Mouse (Mus musculus): Measurements from ENCODE around the gene Gm10228. TPM values are rescaled to one million over a fixed set of nuclear protein-coding genes. Genes with fewer than 3 reads are reported as not detected.

Gene Gm10228
- polyA plus RNA-seq, 1 experiment from 2014 or later = not detected

Other genes starting within 250 kb of the Gm10228 start
- not detected in 2 replicates for gene Gm20741, start 229.3 kb downstream of the Gm10228 start, polyA plus RNA-seq (2014; fragmentation: Nextera tagmentation; extraction: Ambion mirVana)
- not detected in 2 replicates for gene Krtap15, start 221.3 kb downstream of the Gm10228 start, polyA plus RNA-seq (2014; fragmentation: Nextera tagmentation; extraction: Ambion mirVana)
- not detected in 2 replicates for gene Krtap14, start 215.3 kb downstream of the Gm10228 start, polyA plus RNA-seq (2014; fragmentation: Nextera tagmentation; extraction: Ambion mirVana)
- gene Krtap19-1, start 172.1 kb downstream of the Gm10228 start, polyA plus RNA-seq (2014; fragmentation: Nextera tagmentation; extraction: Ambion mirVana) = not detected in 2 replicates
- gene Krtap19-2, start 167.2 kb downstream of the Gm10228 start, polyA plus RNA-seq (2014; fragmentation: Nextera tagmentation; extraction: Ambion mirVana) = not detected in 2 replicates
- not detected in 2 replicates for gene Krtap19-3, start 163.4 kb downstream of the Gm10228 start, polyA plus RNA-seq (2014; fragmentation: Nextera tagmentation; extraction: Ambion mirVana)
- not detected in 2 replicates for gene Krtap19-4, start 156.4 kb downstream of the Gm10228 start, polyA plus RNA-seq (2014; fragmentation: Nextera tagmentation; extraction: Ambion mirVana)
- not detected in 2 replicates for gene Krtap19-5, start 145.0 kb downstream of the Gm10228 start, polyA plus RNA-seq (2014; fragmentation: Nextera tagmentation; extraction: Ambion mirVana)
- gene Krtap19-9b, start 109.2 kb downstream of the Gm10228 start, polyA plus RNA-seq (2014; fragmentation: Nextera tagmentation; extraction: Ambion mirVana) = not detected in 2 replicates
- not detected in 2 replicates for gene Krtap16-3, start 78.6 kb downstream of the Gm10228 start, polyA plus RNA-seq (2014; fragmentation: Nextera tagmentation; extraction: Ambion mirVana)
- gene Krtap22-2, start 30.7 kb downstream of the Gm10228 start, polyA plus RNA-seq (2014; fragmentation: Nextera tagmentation; extraction: Ambion mirVana) = not detected in 2 replicates
- not detected in 2 replicates for gene Gm10229, start 26.2 kb downstream of the Gm10228 start, polyA plus RNA-seq (2014; fragmentation: Nextera tagmentation; extraction: Ambion mirVana)
- not detected in 2 replicates for gene Krtap6-1, start 9.8 kb downstream of the Gm10228 start, polyA plus RNA-seq (2014; fragmentation: Nextera tagmentation; extraction: Ambion mirVana)
- not detected in 2 replicates for gene Krtap6-5, start 6.4 kb upstream of the Gm10228 start, polyA plus RNA-seq (2014; fragmentation: Nextera tagmentation; extraction: Ambion mirVana)
- gene 1110025L11Rik, start 22.5 kb upstream of the Gm10228 start, polyA plus RNA-seq (2014; fragmentation: Nextera tagmentation; extraction: Ambion mirVana) = not detected in 2 replicates
- gene Krtap6-3, start 42.5 kb upstream of the Gm10228 start, polyA plus RNA-seq (2014; fragmentation: Nextera tagmentation; extraction: Ambion mirVana) = not detected in 2 replicates
- gene Gm6358, start 99.4 kb upstream of the Gm10228 start, polyA plus RNA-seq (2014; fragmentation: Nextera tagmentation; extraction: Ambion mirVana) = not detected in 2 replicates
- not detected in 2 replicates for gene Gm10061, start 109.6 kb upstream of the Gm10228 start, polyA plus RNA-seq (2014; fragmentation: Nextera tagmentation; extraction: Ambion mirVana)
- not detected in 2 replicates for gene Gm9789, start 116.5 kb upstream of the Gm10228 start, polyA plus RNA-seq (2014; fragmentation: Nextera tagmentation; extraction: Ambion mirVana)
- gene Gm7735, start 128.0 kb upstream of the Gm10228 start, polyA plus RNA-seq (2014; fragmentation: Nextera tagmentation; extraction: Ambion mirVana) = not detected in 2 replicates
- gene 1110057P08Rik, start 133.3 kb upstream of the Gm10228 start, polyA plus RNA-seq (2014; fragmentation: Nextera tagmentation; extraction: Ambion mirVana) = not detected in 2 replicates
- gene Krtap20-2, start 164.4 kb upstream of the Gm10228 start, polyA plus RNA-seq (2014; fragmentation: Nextera tagmentation; extraction: Ambion mirVana) = not detected in 2 replicates